In genomic region chr8:8193036-8193435, GRCm38 (mm10) we compare ENCODE assay signal across 22 mouse cellular contexts.
DNase-seq lines count a peak whose midpoint lies in the region; ATAC-seq and TF ChIP-seq lines count a peak whose summit lies in the region.
"Had no signal": no experiment of that assay in that cellular context is flagged by ENCODE, and none has a peak within 500 bp of the region (broad histone marks: within the 10 kb centered on the region; RNA-seq: fewer than 3 reads in every experiment).

No protein-coding gene starts in this region.

- no peak overlapping the region for H3K9ac ChIP-seq in forebrain, embryonic 14.5 days (ENCODE audit: low read length)
- no peak overlapping the region for H3K9ac ChIP-seq in forebrain, embryonic 11.5 days (ENCODE audit: low read length)
- no peak overlapping the region for H3K9ac ChIP-seq in heart, adult 2 months (ENCODE audit: low read depth, low read length)
- H3K9ac ChIP-seq: embryonic facial prominence, embryonic 13.5 days; embryonic facial prominence, embryonic 15.5 days; forebrain, embryonic 12.5 days; forebrain, embryonic 15.5 days; forebrain, postnatal 0 days had no signal

- H3K4me2 ChIP-seq in forebrain, embryonic 14.5 days (ENCODE audit: low read length): no peak overlapping the region
- no peak overlapping the region for H3K4me2 ChIP-seq in forebrain, embryonic 11.5 days (ENCODE audit: low read depth, low read length, severe bottlenecking)
- H3K4me2 ChIP-seq: embryonic facial prominence, embryonic 13.5 days; embryonic facial prominence, embryonic 15.5 days; forebrain, embryonic 12.5 days; forebrain, embryonic 15.5 days had no signal

- no peak for TF ChIP-seq POLR2A in brain, embryonic 14.5 days (IDR thresholded peaks at IDR 0.05; ENCODE audit: borderline replicate concordance, extremely low read depth, insufficient read depth, insufficient read length, poor library complexity, severe bottlenecking)
- TF ChIP-seq POLR2A in heart, adult 2 months (IDR thresholded peaks at IDR 0.05; ENCODE audit: insufficient read depth, low read depth, low read length): no peak

- no peak overlapping the region for H3K27ac ChIP-seq in forebrain, embryonic 14.5 days (ENCODE audit: low read depth, low read length)
- no peak overlapping the region for H3K27ac ChIP-seq in forebrain, embryonic 11.5 days (ENCODE audit: low read depth, low read length)
- no peak overlapping the region for H3K27ac ChIP-seq in heart, adult 2 months
- H3K27ac ChIP-seq: embryonic facial prominence, embryonic 13.5 days; embryonic facial prominence, embryonic 15.5 days; forebrain, embryonic 12.5 days; forebrain, embryonic 15.5 days had no signal

- no peak for ATAC-seq in forebrain, embryonic 14.5 days
- no peak for ATAC-seq in forebrain, embryonic 11.5 days (replicated peaks; ENCODE audit: low FRiP score)
- ATAC-seq: activated CD4-positive, CD25-positive, alpha-beta regulatory T cell, adult 4 months; forebrain, embryonic 15.5 days; forebrain, postnatal 0 days; Patski had no signal

- no peak overlapping the region for H3K4me3 ChIP-seq in forebrain, embryonic 14.5 days (ENCODE audit: low read depth, low read length)
- no peak overlapping the region for H3K4me3 ChIP-seq in forebrain, embryonic 11.5 days (ENCODE audit: low read depth, low read length)
- no peak overlapping the region for H3K4me3 ChIP-seq in heart, adult 2 months
- H3K4me3 ChIP-seq: embryonic facial prominence, embryonic 13.5 days; embryonic facial prominence, embryonic 15.5 days; erythroblast, embryonic 14.5 days; forebrain, embryonic 12.5 days; forebrain, embryonic 15.5 days had no signal

- no peak for TF ChIP-seq CTCF in brain, embryonic 14.5 days (IDR thresholded peaks at IDR 0.05; ENCODE audit: borderline replicate concordance, extremely low read depth, insufficient read depth, insufficient read length)
- no peak for TF ChIP-seq CTCF in heart, adult 2 months (IDR thresholded peaks at IDR 0.05)

- peak; percentile 35 for DNase-seq in forebrain, embryonic 14.5 days (ENCODE audit: low spot score)
- no peak for DNase-seq in forebrain, embryonic 11.5 days (ENCODE audit: low spot score)
- DNase-seq in Muller cell, postnatal 12 days (ENCODE audit: inconsistent ontology term): peak; percentile 33
- DNase-seq in brain, embryonic 14.5 days (ENCODE audit: low read depth): peak; percentile 69
- no peak for DNase-seq in heart, postnatal 4 days
- DNase-seq in heart, adult 2 months: no peak
- DNase-seq: adrenal gland, adult 8-10 months; adrenal gland, postnatal 14 days; adrenal gland, postnatal 36 days; cerebellum, adult 11-12 months; cerebellum, adult 2 months; cerebellum, adult 9-10 months; cerebellum, postnatal 36 days; embryo, embryonic 11 days; forebrain, postnatal 0 days had no signal

- no peaks in the 10 kb centered on the region for H3K9me3 ChIP-seq in forebrain, embryonic 14.5 days (replicated peaks; ENCODE audit: control insufficient read depth, low read length)
- no peaks in the 10 kb centered on the region for H3K9me3 ChIP-seq in forebrain, embryonic 11.5 days (ENCODE audit: control insufficient read depth, low read length)
- H3K9me3 ChIP-seq: embryonic facial prominence, embryonic 13.5 days; embryonic facial prominence, embryonic 15.5 days; forebrain, embryonic 12.5 days; forebrain, embryonic 15.5 days had no signal

- TF ChIP-seq EP300 in heart, adult 2 months (IDR thresholded peaks at IDR 0.05; ENCODE audit: insufficient read depth, low read depth, low read length): no peak

- 43% methylated on average over 3 of the region's 3 CpGs for WGBS in forebrain, embryonic 14.5 days
- WGBS in forebrain, embryonic 11.5 days: 61% methylated on average over 3 of the region's 3 CpGs
- WGBS in heart, adult 2 months: 82% methylated on average over 3 of the region's 3 CpGs

- no peaks in the 10 kb centered on the region for H3K79me2 ChIP-seq in heart, adult 2 months (replicated peaks; ENCODE audit: control insufficient read depth, insufficient read depth, low read length)

- H3K27me3 ChIP-seq in forebrain, embryonic 14.5 days (replicated peaks; ENCODE audit: control insufficient read depth, insufficient read depth, low read length): no peaks in the 10 kb centered on the region
- no peaks in the 10 kb centered on the region for H3K27me3 ChIP-seq in forebrain, embryonic 11.5 days (ENCODE audit: control insufficient read depth, insufficient read depth, low read length)
- no peaks in the 10 kb centered on the region for H3K27me3 ChIP-seq in heart, adult 2 months (ENCODE audit: control insufficient read depth, insufficient read depth, low read length)
- H3K27me3 ChIP-seq: embryonic facial prominence, embryonic 13.5 days; embryonic facial prominence, embryonic 15.5 days; forebrain, embryonic 12.5 days; forebrain, embryonic 15.5 days; Patski had no signal

- H3K4me1 ChIP-seq in forebrain, embryonic 14.5 days (ENCODE audit: control insufficient read depth, insufficient read depth, low read length): no peaks in the 10 kb centered on the region
- no peaks in the 10 kb centered on the region for H3K4me1 ChIP-seq in forebrain, embryonic 11.5 days (replicated peaks; ENCODE audit: control insufficient read depth, insufficient read depth, low read length)
- H3K4me1 ChIP-seq in heart, adult 2 months (ENCODE audit: control insufficient read depth, insufficient read depth, low read length): no peaks in the 10 kb centered on the region
- H3K4me1 ChIP-seq: embryonic facial prominence, embryonic 13.5 days; embryonic facial prominence, embryonic 15.5 days; forebrain, embryonic 12.5 days; forebrain, embryonic 15.5 days had no signal

- intact Hi-C loops in heart, adult 2 months (cut with DNase I): no loop called here

- no peaks in the 10 kb centered on the region for H3K36me3 ChIP-seq in forebrain, embryonic 14.5 days (ENCODE audit: control insufficient read depth, insufficient read depth, low read length)
- no peaks in the 10 kb centered on the region for H3K36me3 ChIP-seq in forebrain, embryonic 11.5 days (ENCODE audit: control insufficient read depth, insufficient read depth, low read length)
- no peaks in the 10 kb centered on the region for H3K36me3 ChIP-seq in heart, adult 2 months (ENCODE audit: control insufficient read depth, insufficient read depth, low read length)
- H3K36me3 ChIP-seq: embryonic facial prominence, embryonic 13.5 days; embryonic facial prominence, embryonic 15.5 days; forebrain, embryonic 12.5 days; forebrain, embryonic 15.5 days had no signal

Comparison
In these comparisons a context has a peak if more than half of its experiments do, and no peak if none do; other contexts are left out.
1. DNase-seq: peak in forebrain, embryonic 14.5 days (single experiment), Muller cell, postnatal 12 days (single experiment) and brain, embryonic 14.5 days (single experiment); none in forebrain, embryonic 11.5 days (single experiment), heart, postnatal 4 days (single experiment) and heart, adult 2 months (0 of 2).